Mouse (Mus musculus) midbrain, embryonic 13.5 days (tissue): ENCODE data around the gene Magoh. TPM values are rescaled to one million over a fixed set of nuclear protein-coding genes. Genes with fewer than 3 reads are reported as not detected.

Experiments used
- ATAC-seq: fragments of 200-750 bp; cut with Nextera tagmentation; 2 replicates; pipeline ENCODE4 v1.8.0; 2017; ENCODE audit warnings: mild to moderate bottlenecking, moderate TSS enrichment, moderate library complexity
- H3K27ac ChIP-seq: fragments of 300-500 bp; sonication (generic); 2 replicates; pipeline ENCODE4 v1.5.1; 2015; ENCODE audit warnings: inconsistent platforms, mild to moderate bottlenecking, moderate library complexity
- H3K27me3 ChIP-seq: fragments of 300-500 bp; sonication (generic); 2 replicates; pipeline ENCODE4 v1.6.1; 2015; ENCODE audit warnings: mild to moderate bottlenecking, inconsistent platforms
- H3K36me3 ChIP-seq: fragments of 300-500 bp; sonication (generic); 2 replicates; pipeline ENCODE4 v1.6.1; 2015; ENCODE audit warnings: mild to moderate bottlenecking, inconsistent platforms
- H3K4me1 ChIP-seq: fragments of 300-500 bp; sonication (generic); replicated peaks from 2 replicates; pipeline ENCODE4 v1.6.1; 2015; ENCODE audit warnings: inconsistent platforms
- H3K4me2 ChIP-seq: fragments of 300-500 bp; sonication (generic); replicated peaks from 2 replicates; pipeline ENCODE4 v1.6.1; 2015; ENCODE audit warnings: moderate library complexity, mild to moderate bottlenecking, inconsistent platforms
- H3K4me3 ChIP-seq: fragments of 300-500 bp; sonication (generic); replicated peaks from 2 replicates; pipeline ENCODE4 v1.5.1; 2015; ENCODE audit warnings: mild to moderate bottlenecking, inconsistent platforms
- H3K9ac ChIP-seq: fragments of 300-500 bp; sonication (generic); replicated peaks from 2 replicates; pipeline ENCODE4 v1.6.1; 2015; ENCODE audit warnings: mild to moderate bottlenecking, inconsistent platforms
- H3K9me3 ChIP-seq: fragments of 300-500 bp; sonication (generic); 2 replicates; pipeline ENCODE4 v1.6.1; 2016; ENCODE audit warnings: mild to moderate bottlenecking, inconsistent platforms
- WGBS: fragments of 180-500 bp; shearing (Covaris S2); methylation state at CpG from one replicate; pipeline ENCODE4 v1.1.7; 2015; 5-methylcytosine and 5-hydroxymethylcytosine counted together
- polyA plus RNA-seq: library from polyadenylated mRNA; unstranded; fragments of >200 nt; fragmentation: Nextera tagmentation; extraction: Ambion mirVana; gene quantifications from 2 replicates; pipeline ENCODE4 v1.2.1, GENCODE M21; 2015

Magoh gene
- polyA plus RNA-seq, 1 experiment from 2014 or later = 167 TPM

DNA sequence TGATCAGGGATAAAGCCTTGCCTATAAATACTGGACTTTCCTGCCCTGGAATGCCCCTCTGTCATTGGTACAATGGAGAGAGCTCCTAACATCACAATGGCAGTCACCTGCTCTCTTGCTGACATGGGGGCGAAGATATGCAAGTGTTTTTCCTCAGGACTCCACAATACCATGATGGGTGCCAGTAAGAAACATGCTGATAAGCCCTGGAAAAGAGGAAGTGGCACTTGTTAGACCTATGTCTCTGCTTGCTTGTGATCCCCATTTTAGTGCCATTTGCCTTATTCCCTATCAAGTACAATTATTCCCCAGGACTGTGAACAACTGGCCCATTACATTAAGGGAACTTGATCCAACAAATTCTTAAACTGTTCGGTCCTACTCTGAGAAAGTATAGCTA lies 49.2 kb downstream of the Magoh start:
- Histone ChIP-seq H3K9ac (no peak overlapping the region), H3K27me3 (no peaks in the 10 kb centered on the region), H3K27ac (no peak overlapping the region), H3K4me2 (no peak overlapping the region), H3K4me3 (no peak overlapping the region), H3K9me3 (no peaks in the 10 kb centered on the region), H3K4me1 (no peaks in the 10 kb centered on the region), H3K36me3 (no peaks in the 10 kb centered on the region)
- 84% methylated on average over 2 of the region's 2 CpGs for WGBS
- no peak for ATAC-seq

DNA sequence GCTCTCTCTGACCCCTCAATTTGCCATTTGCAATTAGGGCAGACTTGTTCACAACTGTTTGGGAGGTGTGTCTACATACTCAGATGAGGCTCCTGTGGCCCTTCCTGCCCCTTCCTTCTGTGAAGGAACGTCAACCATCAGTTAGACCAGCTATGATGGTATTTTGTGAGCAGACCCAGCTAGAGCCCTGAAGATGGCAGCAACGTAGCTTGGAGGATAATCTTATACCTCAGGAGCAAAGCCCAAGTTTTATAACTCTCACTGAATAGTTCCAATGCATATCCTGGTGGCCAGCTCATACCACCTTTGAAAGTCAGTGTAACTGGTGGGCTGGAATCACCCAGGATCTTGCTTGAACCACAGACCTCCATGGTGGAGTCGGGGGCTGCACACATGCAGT lies 51.9 kb downstream of the Magoh start:
- Histone ChIP-seq H3K36me3 (no peaks in the 10 kb centered on the region), H3K27me3 (no peaks in the 10 kb centered on the region), H3K4me3 (no peak overlapping the region), H3K4me1 (no peaks in the 10 kb centered on the region), H3K27ac (no peak overlapping the region), H3K4me2 (no peak overlapping the region), H3K9ac (no peak overlapping the region), H3K9me3 (no peaks in the 10 kb centered on the region)
- WGBS = 82% methylated on average over 3 of the region's 3 CpGs
- ATAC-seq = no peak

DNA sequence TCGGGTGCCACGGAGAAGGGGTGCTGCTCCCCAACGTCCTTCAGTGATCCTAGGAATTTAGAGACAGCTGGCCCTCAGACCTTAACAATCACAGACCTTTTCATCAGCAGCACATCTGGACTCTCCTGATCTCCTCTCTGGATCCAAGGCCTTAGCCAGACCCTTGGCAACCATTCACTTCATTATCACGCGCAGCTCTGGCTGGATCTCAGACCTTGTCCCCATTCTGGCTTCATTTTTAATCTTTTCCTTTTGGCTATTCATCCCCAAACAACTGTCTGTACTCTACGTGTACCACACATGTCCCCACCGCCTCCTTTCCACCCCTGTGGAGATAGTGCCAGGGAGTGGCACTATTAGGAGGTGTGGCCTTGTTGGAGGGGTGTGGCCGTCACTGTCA lies 53.7 kb downstream of the Magoh start:
- ATAC-seq = no peak
- 80% methylated on average over 8 of the region's 8 CpGs for WGBS
- no peaks in the 10 kb centered on the region for H3K4me1 ChIP-seq
- H3K27me3 ChIP-seq = no peaks in the 10 kb centered on the region
- H3K9ac ChIP-seq = no peak overlapping the region
- no peak overlapping the region for H3K27ac ChIP-seq
- H3K4me3 ChIP-seq = no peak overlapping the region
- H3K9me3 ChIP-seq = no peaks in the 10 kb centered on the region
- no peaks in the 10 kb centered on the region for H3K36me3 ChIP-seq
- no peak overlapping the region for H3K4me2 ChIP-seq

DNA sequence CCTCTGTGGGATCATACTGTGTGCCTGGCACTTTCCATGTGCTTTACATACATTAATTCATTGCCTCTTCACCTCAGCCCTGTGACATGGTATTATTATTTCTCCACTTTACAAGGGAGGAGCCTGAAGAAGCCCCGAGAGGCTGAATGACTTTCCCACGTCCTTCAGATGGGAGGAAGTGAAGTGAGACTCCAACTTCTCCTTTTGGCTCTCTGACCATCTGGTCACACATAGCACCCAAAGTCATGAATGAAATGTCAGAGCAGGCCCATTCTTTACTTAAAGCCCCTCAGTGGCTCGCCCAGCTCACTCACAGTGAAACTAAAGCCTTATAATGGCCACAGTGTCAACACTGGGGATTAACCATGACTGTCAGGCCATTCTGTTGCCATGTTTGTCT lies 55.7 kb downstream of the Magoh start:
- Histone ChIP-seq H3K4me1 (no peaks in the 10 kb centered on the region), H3K4me2 (no peak overlapping the region), H3K36me3 (no peaks in the 10 kb centered on the region), H3K4me3 (no peak overlapping the region), H3K27ac (no peak overlapping the region), H3K27me3 (no peaks in the 10 kb centered on the region), H3K9me3 (no peaks in the 10 kb centered on the region), H3K9ac (no peak overlapping the region)
- WGBS = 53% methylated on average over 3 of the region's 3 CpGs
- no peak for ATAC-seq

Other genes with a start within 250 kb of the Magoh start
- gene Dmrtb1, start 195.5 kb upstream of the Magoh start, polyA plus RNA-seq = 79.2 and 91.8 TPM in 2 replicates
- 39.2 and 50.0 TPM in 2 replicates for gene Lrp8, start 77.5 kb upstream of the Magoh start, polyA plus RNA-seq
- 106 and 108 TPM in 2 replicates for gene 0610037L13Rik, start 10.1 kb downstream of the Magoh start, polyA plus RNA-seq
- 21.6 and 21.9 TPM in 2 replicates for gene Cpt2, start 43.9 kb downstream of the Magoh start, polyA plus RNA-seq
- gene Slc1a7, start 88.6 kb downstream of the Magoh start, polyA plus RNA-seq = not detected in 2 replicates
- 0.07 TPM in 1 of 2 replicates, not detected in the other for gene Podn, start 216.7 kb downstream of the Magoh start, polyA plus RNA-seq